Mouse (Mus musculus): ENCODE results near the gene Atp2b2. TPM values are rescaled to one million over a fixed set of nuclear protein-coding genes. Genes with fewer than 3 reads are reported as not detected.

Gene Atp2b2
- polyA plus RNA-seq, 1 experiment from 2014 or later = 0.25 TPM

GRCm38 (mm10) chr6:113912753-113913152 is 129.7 kb downstream of the Atp2b2 start:
- Histone ChIP-seq H3K9ac (replicated peaks) (no peak overlapping the region), H3K27me3 (no peaks in the 10 kb centered on the region), H3K4me2 (no peak overlapping the region), H3K9me3 (no peaks in the 10 kb centered on the region), H3K4me1 (replicated peaks) (no peaks in the 10 kb centered on the region), H3K4me3 (replicated peaks) (no peak overlapping the region), H3K36me3 (no peaks in the 10 kb centered on the region), H3K27ac (no peak overlapping the region)
- ATAC-seq (ENCODE audit: insufficient number of reproducible peaks, insufficient read depth, low FRiP score, low TSS enrichment, low read depth) = no peak
- 75% methylated on average over 3 of the region's 3 CpGs for WGBS

- no peak for ATAC-seq (ENCODE audit: insufficient number of reproducible peaks, insufficient read depth, low FRiP score, low TSS enrichment, low read depth)
- H3K9ac ChIP-seq (replicated peaks) = no peak overlapping the region
- no peaks in the 10 kb centered on the region for H3K4me1 ChIP-seq (replicated peaks)
- H3K27ac ChIP-seq = no peak overlapping the region
- no peaks in the 10 kb centered on the region for H3K27me3 ChIP-seq
- H3K4me3 ChIP-seq (replicated peaks) = no peak overlapping the region
- H3K36me3 ChIP-seq = no peaks in the 10 kb centered on the region
- 82% methylated on average over 16 of the region's 16 CpGs for WGBS
- H3K9me3 ChIP-seq = no peaks in the 10 kb centered on the region
- no peak overlapping the region for H3K4me2 ChIP-seq
Measured at GRCm38 (mm10) chr6:113911094-113911493, 131.3 kb downstream of the Atp2b2 start.

- Histone ChIP-seq H3K4me1 (replicated peaks) (no peaks in the 10 kb centered on the region), H3K27me3 (no peaks in the 10 kb centered on the region), H3K9ac (replicated peaks) (no peak overlapping the region), H3K4me3 (replicated peaks) (no peak overlapping the region), H3K27ac (no peak overlapping the region), H3K36me3 (no peaks in the 10 kb centered on the region), H3K4me2 (no peak overlapping the region), H3K9me3 (no peaks in the 10 kb centered on the region)
- 82% methylated on average over 3 of the region's 3 CpGs for WGBS
- no peak for ATAC-seq (ENCODE audit: insufficient number of reproducible peaks, insufficient read depth, low FRiP score, low TSS enrichment, low read depth)
Measured at GRCm38 (mm10) chr6:113910411-113911055, 131.9 kb downstream of the Atp2b2 start.

GRCm38 (mm10) chr6:113909836-113910235 is 132.6 kb downstream of the Atp2b2 start:
- H3K4me3 ChIP-seq (replicated peaks) = no peak overlapping the region
- no peak overlapping the region for H3K27ac ChIP-seq
- no peaks in the 10 kb centered on the region for H3K4me1 ChIP-seq (replicated peaks)
- no peaks in the 10 kb centered on the region for H3K27me3 ChIP-seq
- no peak overlapping the region for H3K9ac ChIP-seq (replicated peaks)
- 72% methylated on average over 5 of the region's 5 CpGs for WGBS
- no peak overlapping the region for H3K4me2 ChIP-seq
- H3K9me3 ChIP-seq = no peaks in the 10 kb centered on the region
- no peaks in the 10 kb centered on the region for H3K36me3 ChIP-seq
- ATAC-seq (ENCODE audit: insufficient number of reproducible peaks, insufficient read depth, low FRiP score, low TSS enrichment, low read depth) = no peak

- no peaks in the 10 kb centered on the region for H3K27me3 ChIP-seq
- no peaks in the 10 kb centered on the region for H3K9me3 ChIP-seq
- no peak overlapping the region for H3K4me2 ChIP-seq
- H3K9ac ChIP-seq (replicated peaks) = no peak overlapping the region
- H3K36me3 ChIP-seq = no peaks in the 10 kb centered on the region
- ATAC-seq (ENCODE audit: insufficient number of reproducible peaks, insufficient read depth, low FRiP score, low TSS enrichment, low read depth) = no peak
- no peaks in the 10 kb centered on the region for H3K4me1 ChIP-seq (replicated peaks)
- no peak overlapping the region for H3K27ac ChIP-seq
- no peak overlapping the region for H3K4me3 ChIP-seq (replicated peaks)
Measured at GRCm38 (mm10) chr6:113908066-113908465, 134.3 kb downstream of the Atp2b2 start.

DNA sequence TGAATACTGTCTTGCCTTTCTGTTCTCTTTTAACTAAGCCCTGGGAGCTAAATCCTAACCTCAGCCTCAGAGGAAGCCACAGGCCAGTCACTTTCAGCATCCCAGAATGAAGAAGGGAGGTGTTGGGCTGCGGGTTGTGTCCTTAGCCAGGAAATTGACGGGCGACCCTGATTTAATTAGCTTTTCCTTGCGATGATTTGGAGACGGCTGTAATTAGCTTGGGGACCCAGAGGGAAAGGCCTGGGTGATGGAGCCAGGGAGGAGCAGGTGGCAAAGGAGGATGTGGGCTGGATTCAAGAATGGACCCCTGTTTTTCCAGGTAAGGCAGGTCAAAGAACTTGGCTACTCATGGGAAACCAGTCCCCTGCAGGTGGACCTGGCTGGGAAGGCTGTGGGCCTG is 138.0 kb downstream of the Atp2b2 start:
- Histone ChIP-seq H3K27ac (no peak overlapping the region), H3K4me2 (no peak overlapping the region), H3K9ac (replicated peaks) (no peak overlapping the region), H3K36me3 (no peaks in the 10 kb centered on the region), H3K27me3 (0 out of 2 replicates have a peak, but pooled peaks cover 3% of the 10 kb centered on the region), H3K9me3 (no peaks in the 10 kb centered on the region), H3K4me1 (replicated peaks) (no peaks in the 10 kb centered on the region), H3K4me3 (replicated peaks) (no peak overlapping the region)
- ATAC-seq (ENCODE audit: insufficient number of reproducible peaks, insufficient read depth, low FRiP score, low TSS enrichment, low read depth) = no peak
- WGBS = 43% methylated on average over 5 of the region's 5 CpGs

- Histone ChIP-seq H3K9ac (replicated peaks) (no peak overlapping the region), H3K27me3 (peaks cover 38% of the 10 kb centered on the region), H3K4me2 (no peak overlapping the region), H3K9me3 (no peaks in the 10 kb centered on the region), H3K27ac (no peak overlapping the region), H3K4me3 (replicated peaks) (no peak overlapping the region), H3K4me1 (replicated peaks) (peaks cover 4% of the 10 kb centered on the region; the same call in 1 of the 2 replicates), H3K36me3 (no peaks in the 10 kb centered on the region)
- 92% methylated on average over 4 of the region's 4 CpGs for WGBS
- ATAC-seq (ENCODE audit: insufficient number of reproducible peaks, insufficient read depth, low FRiP score, low TSS enrichment, low read depth) = no peak
Measured at GRCm38 (mm10) chr6:113896023-113896422, 146.4 kb downstream of the Atp2b2 start.

GRCm38 (mm10) chr6:113894008-113894407 is 148.4 kb downstream of the Atp2b2 start:
- WGBS = 74% methylated on average over 3 of the region's 3 CpGs
- peaks cover 9% of the 10 kb centered on the region; the same call in 1 of the 2 replicates for H3K4me1 ChIP-seq (replicated peaks)
- H3K9me3 ChIP-seq = no peaks in the 10 kb centered on the region
- H3K27ac ChIP-seq = no peak overlapping the region
- H3K9ac ChIP-seq (replicated peaks) = no peak overlapping the region
- H3K36me3 ChIP-seq = no peaks in the 10 kb centered on the region
- no peak overlapping the region for H3K4me3 ChIP-seq (replicated peaks)
- H3K4me2 ChIP-seq = no peak overlapping the region
- no peak for ATAC-seq (ENCODE audit: insufficient number of reproducible peaks, insufficient read depth, low FRiP score, low TSS enrichment, low read depth)
- peaks cover 55% of the 10 kb centered on the region for H3K27me3 ChIP-seq

DNA sequence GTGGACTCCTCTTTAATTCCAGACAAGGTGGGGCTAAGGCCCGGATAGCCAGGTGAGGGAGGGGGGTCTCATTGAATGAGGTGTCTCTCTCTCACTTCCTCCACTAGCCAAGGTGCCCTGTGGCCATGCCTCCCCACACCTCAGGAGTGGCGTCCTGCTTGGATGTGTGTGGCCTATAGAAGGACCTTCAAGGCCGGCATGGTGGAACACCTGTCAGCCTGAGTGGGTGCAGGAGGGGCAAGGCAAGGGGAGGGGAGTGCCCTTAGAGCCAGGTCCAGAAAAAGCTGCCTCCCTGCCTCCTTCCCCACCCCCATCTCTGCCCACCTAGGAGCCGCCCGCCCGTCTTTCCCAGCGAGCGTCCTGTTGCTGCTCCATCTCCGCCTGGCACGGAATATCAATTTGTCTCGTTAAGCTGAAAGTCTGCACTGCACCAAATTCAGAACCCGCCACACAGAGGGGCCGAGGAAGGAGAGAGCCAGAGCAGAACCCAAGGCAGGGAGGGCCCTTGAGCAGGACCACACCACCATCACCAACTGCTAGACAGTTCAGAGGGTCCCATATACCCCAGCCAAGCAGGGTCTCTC is 150.2 kb downstream of the Atp2b2 start:
- Histone ChIP-seq H3K9ac (replicated peaks) (no peak overlapping the region), H3K36me3 (no peaks in the 10 kb centered on the region), H3K4me1 (replicated peaks) (peaks cover 9% of the 10 kb centered on the region; the same call in 1 of the 2 replicates), H3K27ac (no peak overlapping the region), H3K4me3 (replicated peaks) (no peak overlapping the region), H3K9me3 (no peaks in the 10 kb centered on the region), H3K4me2 (no peak overlapping the region), H3K27me3 (peaks cover 72% of the 10 kb centered on the region)
- WGBS = 55% methylated on average over 13 of the region's 13 CpGs
- ATAC-seq (ENCODE audit: insufficient number of reproducible peaks, insufficient read depth, low FRiP score, low TSS enrichment, low read depth) = no peak

- WGBS = 1% methylated on average over 41 of the region's 49 CpGs
- peak overlapping the region; percentile 41 for H3K4me3 ChIP-seq (replicated peaks)
- H3K27me3 ChIP-seq = peaks cover 80% of the 10 kb centered on the region
- no peaks in the 10 kb centered on the region for H3K36me3 ChIP-seq
- H3K9ac ChIP-seq (replicated peaks) = peak overlapping the region; percentile 31; the same call in 1 of the 2 replicates
- H3K4me1 ChIP-seq (replicated peaks) = peaks cover 9% of the 10 kb centered on the region; the same call in 1 of the 2 replicates
- no peak for ATAC-seq (ENCODE audit: insufficient number of reproducible peaks, insufficient read depth, low FRiP score, low TSS enrichment, low read depth)
- peak overlapping the region; percentile 69 for H3K4me2 ChIP-seq
- H3K27ac ChIP-seq = no peak overlapping the region
- no peaks in the 10 kb centered on the region for H3K9me3 ChIP-seq
Measured at GRCm38 (mm10) chr6:113891225-113891967, 151.0 kb downstream of the Atp2b2 start.

DNA sequence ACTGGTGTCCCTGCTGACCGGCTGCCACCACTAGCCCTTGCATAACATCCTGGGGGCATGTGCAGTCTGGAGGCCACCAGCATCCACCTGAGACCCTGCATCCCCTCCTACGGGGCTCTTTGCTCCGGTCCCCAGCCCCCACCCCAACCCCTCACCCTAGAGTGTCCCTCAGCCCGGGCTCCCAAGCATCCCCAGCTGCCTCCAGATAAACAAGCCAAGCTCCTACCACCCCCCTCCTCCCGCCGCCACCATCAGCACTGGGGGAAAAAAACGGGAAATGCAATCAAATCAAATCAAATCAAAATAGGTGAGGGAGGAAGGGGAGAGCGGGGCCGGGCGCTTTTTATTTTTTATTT is 151.6 kb downstream of the Atp2b2 start:
- WGBS = under 1% methylated on average over 10 of the region's 10 CpGs
- ATAC-seq (ENCODE audit: insufficient number of reproducible peaks, insufficient read depth, low FRiP score, low TSS enrichment, low read depth) = no peak
- H3K36me3 ChIP-seq = no peaks in the 10 kb centered on the region

More for the DNA sequence above, 151.6 kb downstream of the Atp2b2 start:
- H3K4me1 ChIP-seq (replicated peaks) = peaks cover 9% of the 10 kb centered on the region; the same call in 1 of the 2 replicates
- H3K27me3 ChIP-seq = peaks cover 80% of the 10 kb centered on the region
- peak overlapping the region; percentile 31; the same call in 1 of the 2 replicates for H3K9ac ChIP-seq (replicated peaks)
- H3K4me3 ChIP-seq (replicated peaks) = peak overlapping the region; percentile 41
- H3K9me3 ChIP-seq = no peaks in the 10 kb centered on the region
- peak overlapping the region; percentile 69 for H3K4me2 ChIP-seq
- no peak overlapping the region for H3K27ac ChIP-seq

Measured in limb, embryonic 12.5 days (tissue).